Mouse (Mus musculus): ENCODE measurements at regions not wholly inside any gene's neighbourhood (a gene's known extent, or its start where the extent isn't known, plus 50 kb on each side); places are given as distances from the start of the nearest gene placed in this dataset.
A peak's percentile ranks its signal among the peaks of the same experiment; 100 is the strongest.
"Not testable (repeated sequence)": the region's sequence is repeated elsewhere in the genome, so short reads cannot be mapped to it uniquely, and the experiment has no call there.

GRCm38 (mm10) chr6:140222534-140223324, 181.5 kb upstream of the Plcz1 start:
- no peak for DNase-seq

- no peak for DNase-seq
These were observed 180.5 kb upstream of the Plcz1 start for GRCm38 (mm10) chr6:140221653-140222272.

- DNase-seq, result no peak
These were observed 177.5 kb upstream of the Plcz1 start for GRCm38 (mm10) chr6:140218789-140219188.

- no peak for DNase-seq
These were observed 171.1 kb upstream of the Plcz1 start for GRCm38 (mm10) chr6:140212403-140212802.

- DNase-seq, result no peak
These were observed 168.9 kb upstream of the Plcz1 start for GRCm38 (mm10) chr6:140210141-140210540.

- DNase-seq, result no peak
These were observed 167.8 kb upstream of the Plcz1 start for GRCm38 (mm10) chr6:140209083-140209482.

GRCm38 (mm10) chr6:140208375-140208774, 167.1 kb upstream of the Plcz1 start:
- peak; percentile 50 to 67 for DNase-seq

GRCm38 (mm10) chr6:140206676-140207075, 165.4 kb upstream of the Plcz1 start:
- DNase-seq, result not testable (repeated sequence)

GRCm38 (mm10) chr6:140201356-140201755, 160.1 kb upstream of the Plcz1 start:
- no peak for DNase-seq

- DNase-seq, result no peak
These were observed 159.1 kb upstream of the Plcz1 start for GRCm38 (mm10) chr6:140200322-140200721.

GRCm38 (mm10) chr6:140198036-140198435, 156.8 kb upstream of the Plcz1 start:
- DNase-seq, result no peak

GRCm38 (mm10) chr6:140197113-140197675, 155.9 kb upstream of the Plcz1 start:
- no peak for DNase-seq

GRCm38 (mm10) chr6:140194276-140194675, 153.0 kb upstream of the Plcz1 start:
- DNase-seq, result no peak

- no peak for DNase-seq
These were observed 152.1 kb upstream of the Plcz1 start for GRCm38 (mm10) chr6:140193084-140193939.

- no peak for DNase-seq
These were observed 151.3 kb upstream of the Plcz1 start for GRCm38 (mm10) chr6:140192526-140192925.

GRCm38 (mm10) chr6:140191341-140191740, 150.1 kb upstream of the Plcz1 start:
- DNase-seq, result no peak

GRCm38 (mm10) chr6:140189601-140190000, 148.3 kb upstream of the Plcz1 start:
- DNase-seq, result no peak

GRCm38 (mm10) chr6:140187733-140188132, 146.5 kb upstream of the Plcz1 start:
- no peak for DNase-seq

GRCm38 (mm10) chr6:140187106-140187505, 145.8 kb upstream of the Plcz1 start:
- no peak for DNase-seq

- no peak for DNase-seq
These were observed 138.7 kb upstream of the Plcz1 start for GRCm38 (mm10) chr6:140179999-140180398.

GRCm38 (mm10) chr6:140178425-140179193, 137.4 kb upstream of the Plcz1 start:
- no peak for DNase-seq

- DNase-seq, result no peak
These were observed 131.5 kb upstream of the Plcz1 start for GRCm38 (mm10) chr6:140172716-140173115.

Data from lung, adult 18-20 months (tissue).